Comparison of ENCODE assay signal across 7 mouse cellular contexts in the genomic region with DNA sequence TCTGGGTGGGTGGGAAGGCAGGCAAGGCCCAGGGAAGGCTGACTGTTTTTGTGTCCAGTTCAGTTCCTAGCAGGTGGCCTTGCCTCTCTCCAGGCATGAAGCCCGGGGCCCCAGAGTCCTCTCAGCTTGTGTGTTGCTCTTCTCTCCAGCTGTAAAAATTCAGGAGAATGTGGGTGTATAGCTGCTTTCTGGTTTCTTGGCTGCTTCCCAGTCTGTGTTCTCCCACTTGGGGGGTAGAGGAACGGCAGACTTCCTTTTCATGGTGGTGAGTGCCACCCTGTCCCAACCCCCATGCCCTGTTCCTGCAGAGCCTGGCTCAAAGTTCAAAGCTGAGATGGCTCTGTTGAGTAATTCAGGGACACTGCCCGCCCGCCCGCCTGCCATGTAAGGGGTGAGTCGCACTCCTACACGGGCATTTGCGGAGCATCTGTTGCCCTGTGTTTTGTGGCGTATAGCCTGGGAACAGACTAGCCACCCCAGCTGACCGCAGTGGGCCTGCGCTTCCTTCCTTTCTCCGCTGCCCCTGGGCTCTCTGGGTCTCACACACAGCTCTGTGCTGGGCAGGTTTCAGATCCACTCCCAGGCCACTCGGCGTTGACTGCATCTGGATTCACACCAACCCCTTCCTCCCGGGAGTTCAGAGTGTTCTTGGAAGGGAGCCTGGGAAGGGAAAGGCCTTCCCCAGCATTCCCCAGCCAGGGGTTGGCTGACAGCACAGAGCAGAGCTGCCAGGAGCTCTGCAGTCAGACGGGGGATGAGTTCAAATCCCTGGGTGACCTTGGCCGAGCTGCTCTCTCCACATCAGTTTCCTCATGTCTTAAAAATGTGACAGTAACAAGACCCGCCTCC. TPM values are rescaled to one million over a fixed set of nuclear protein-coding genes. Genes with fewer than 3 reads are reported as not detected.
DNase-seq lines count a peak whose midpoint lies in the region; ATAC-seq and TF ChIP-seq lines count a peak whose summit lies in the region.

No protein-coding gene starts in this region.

- 0 out of 2 replicates have a peak, but pooled peaks have one; percentile 42 for ATAC-seq in embryonic facial prominence, embryonic 11.5 days (replicated peaks; ENCODE audit: insufficient number of reproducible peaks, low FRiP score, low TSS enrichment, low read depth)

- TF ChIP-seq CTCF in kidney, adult 2 months (conservative IDR thresholded peaks at IDR 0.05; ENCODE audit: insufficient read depth, insufficient read length, low read depth, low read length), result no peak
- no peak for TF ChIP-seq CTCF in small intestine, adult 2 months (IDR thresholded peaks at IDR 0.05; ENCODE audit: extremely low read depth, insufficient read length, insufficient replicate concordance, low read depth, low read length)

- no peaks in the 10 kb centered on the region for H3K4me1 ChIP-seq in embryonic facial prominence, embryonic 11.5 days (ENCODE audit: control insufficient read depth, insufficient read depth, low read length)
- H3K4me1 ChIP-seq in kidney, adult 2 months (ENCODE audit: control insufficient read depth, insufficient read depth, low read length), result peaks cover 10% of the 10 kb centered on the region
- peaks cover 42% of the 10 kb centered on the region for H3K4me1 ChIP-seq in limb, embryonic 10.5 days
- peaks cover 33% of the 10 kb centered on the region for H3K4me1 ChIP-seq in small intestine, adult 2 months (ENCODE audit: control insufficient read depth, insufficient read depth, insufficient read length, low read length)

- H3K9me3 ChIP-seq in embryonic facial prominence, embryonic 11.5 days (replicated peaks; ENCODE audit: control insufficient read depth, low read length), result no peaks in the 10 kb centered on the region
- no peaks in the 10 kb centered on the region for H3K9me3 ChIP-seq in limb, embryonic 10.5 days (replicated peaks)

- no peaks in the 10 kb centered on the region for H3K36me3 ChIP-seq in embryonic facial prominence, embryonic 11.5 days (replicated peaks; ENCODE audit: control insufficient read depth, insufficient read depth, low read depth, low read length)
- H3K36me3 ChIP-seq in kidney, adult 2 months (ENCODE audit: control insufficient read depth, insufficient read depth, low read length), result no peaks in the 10 kb centered on the region
- no peaks in the 10 kb centered on the region; the same call in 1 of the 2 replicates for H3K36me3 ChIP-seq in limb, embryonic 10.5 days
- H3K36me3 ChIP-seq in small intestine, adult 2 months (ENCODE audit: control insufficient read depth, insufficient read depth, low read length), result no peaks in the 10 kb centered on the region

- DNase-seq in adrenal gland, adult 8-10 months, result peak; percentile 88
- DNase-seq in embryonic facial prominence, embryonic 11.5 days (ENCODE audit: low spot score), result peak; percentile 30
- DNase-seq in heart, adult 18-20 months, result peak; percentile 97 to 99
- DNase-seq in kidney, adult 2 months, result peak; percentile 95
- DNase-seq in limb, embryonic 10.5 days (ENCODE audit: low spot score), result no peak
- peak; percentile 48 for DNase-seq in mesoderm, embryonic 11.5 days (ENCODE audit: low read depth, low spot score)

- peak; percentile 18 for TF ChIP-seq POLR2A in kidney, adult 2 months (IDR thresholded peaks at IDR 0.05; ENCODE audit: low read depth, low read length)
- no peak for TF ChIP-seq POLR2A in small intestine, adult 2 months (IDR thresholded peaks at IDR 0.05; ENCODE audit: low read depth, low read length)

- H3K4me3 ChIP-seq in embryonic facial prominence, embryonic 11.5 days (ENCODE audit: low read depth, low read length), result no peak overlapping the region
- H3K4me3 ChIP-seq in kidney, adult 2 months (ENCODE audit: insufficient read depth, low read depth, low read length), result peak overlapping the region; percentile 11; the same call in 1 of the 2 replicates
- H3K4me3 ChIP-seq in limb, embryonic 10.5 days, result 0 out of 2 replicates have a peak overlapping the region, but pooled peaks have one; percentile 13
- peak overlapping the region; percentile 33 for H3K4me3 ChIP-seq in small intestine, adult 2 months (ENCODE audit: low read depth, low read length)

- no peaks in the 10 kb centered on the region for H3K27me3 ChIP-seq in embryonic facial prominence, embryonic 11.5 days (ENCODE audit: control insufficient read depth, insufficient read depth, low read length)
- no peaks in the 10 kb centered on the region for H3K27me3 ChIP-seq in kidney, adult 2 months (replicated peaks; ENCODE audit: control insufficient read depth, insufficient read depth, low read length)
- H3K27me3 ChIP-seq in limb, embryonic 10.5 days (ENCODE audit: low read depth, poor library complexity, severe bottlenecking), result no peaks in the 10 kb centered on the region
- no peaks in the 10 kb centered on the region for H3K27me3 ChIP-seq in small intestine, adult 2 months (ENCODE audit: control insufficient read depth, insufficient read depth, low read length)

- WGBS in embryonic facial prominence, embryonic 11.5 days, result 49% methylated on average over 18 of the region's 18 CpGs
- 21% methylated on average over 18 of the region's 18 CpGs for WGBS in kidney, adult 2 months
- WGBS in limb, embryonic 10.5 days, result 47% methylated on average over 18 of the region's 18 CpGs
- WGBS in small intestine, adult 2 months, result 6% methylated on average over 18 of the region's 18 CpGs

- H3K9ac ChIP-seq in embryonic facial prominence, embryonic 11.5 days (replicated peaks; ENCODE audit: low read length), result no peak overlapping the region

- H3K4me2 ChIP-seq in embryonic facial prominence, embryonic 11.5 days (ENCODE audit: low read depth, low read length), result no peak overlapping the region

- H3K27ac ChIP-seq in embryonic facial prominence, embryonic 11.5 days (replicated peaks; ENCODE audit: low read depth, low read length), result no peak overlapping the region
- peak overlapping the region; percentile 79 for H3K27ac ChIP-seq in kidney, adult 2 months (ENCODE audit: insufficient read depth, low read depth, low read length)
- H3K27ac ChIP-seq in limb, embryonic 10.5 days, result peak overlapping the region; percentile 73
- peak overlapping the region; percentile 79 for H3K27ac ChIP-seq in small intestine, adult 2 months (ENCODE audit: insufficient read depth, low read depth, low read length)

RNA-seq across cellular contexts. Expression of a gene that starts 41.1 kb away (rescaled TPM):
- 100 to 1,000 TPM in 2 of 4 experiments, 10 to 100 TPM in 2; 62.9 to 122 (median 86.9) TPM for total RNA-seq in adrenal gland, adult 8-10 months (2022)
- 37.1 and 38.9 TPM in 2 replicates for polyA plus RNA-seq in embryonic facial prominence, embryonic 11.5 days (2014; fragmentation: Nextera tagmentation; extraction: Ambion mirVana)
- total RNA-seq in heart, adult 18-20 months (2021), result 10 to 100 TPM; 34.0 to 51.4 TPM
- 224 and 271 TPM in 2 replicates for polyA plus RNA-seq in kidney, adult 2 months (2012; rRNA removed)
- 35.8 and 45.5 TPM in 2 replicates for polyA plus RNA-seq in limb, embryonic 10.5 days (2016; fragmentation: Nextera tagmentation; extraction: Ambion mirVana)
- 200 and 339 TPM in 2 replicates for polyA plus RNA-seq in small intestine, adult 2 months (2012; rRNA removed)

RNA-seq across cellular contexts. Expression of a gene that starts 52.1 kb away (rescaled TPM):
- under 1 TPM in 1 of 4 experiments, not detected in 3; 0.30 TPM for total RNA-seq in adrenal gland, adult 8-10 months (2022)
- not detected in 2 replicates for polyA plus RNA-seq in embryonic facial prominence, embryonic 11.5 days (2014; fragmentation: Nextera tagmentation; extraction: Ambion mirVana)
- 1 to 10 TPM in 1 of 2 experiments, not detected in 1; 1.0 TPM for total RNA-seq in heart, adult 18-20 months (2021)
- 0.16 and 0.24 TPM in 2 replicates for polyA plus RNA-seq in kidney, adult 2 months (2012; rRNA removed)
- polyA plus RNA-seq in limb, embryonic 10.5 days (2016; fragmentation: Nextera tagmentation; extraction: Ambion mirVana), result not detected in 2 replicates
- not detected in 2 replicates for polyA plus RNA-seq in small intestine, adult 2 months (2012; rRNA removed)
